8 mouse cellular contexts compared by ENCODE assay signal in the genomic region with DNA sequence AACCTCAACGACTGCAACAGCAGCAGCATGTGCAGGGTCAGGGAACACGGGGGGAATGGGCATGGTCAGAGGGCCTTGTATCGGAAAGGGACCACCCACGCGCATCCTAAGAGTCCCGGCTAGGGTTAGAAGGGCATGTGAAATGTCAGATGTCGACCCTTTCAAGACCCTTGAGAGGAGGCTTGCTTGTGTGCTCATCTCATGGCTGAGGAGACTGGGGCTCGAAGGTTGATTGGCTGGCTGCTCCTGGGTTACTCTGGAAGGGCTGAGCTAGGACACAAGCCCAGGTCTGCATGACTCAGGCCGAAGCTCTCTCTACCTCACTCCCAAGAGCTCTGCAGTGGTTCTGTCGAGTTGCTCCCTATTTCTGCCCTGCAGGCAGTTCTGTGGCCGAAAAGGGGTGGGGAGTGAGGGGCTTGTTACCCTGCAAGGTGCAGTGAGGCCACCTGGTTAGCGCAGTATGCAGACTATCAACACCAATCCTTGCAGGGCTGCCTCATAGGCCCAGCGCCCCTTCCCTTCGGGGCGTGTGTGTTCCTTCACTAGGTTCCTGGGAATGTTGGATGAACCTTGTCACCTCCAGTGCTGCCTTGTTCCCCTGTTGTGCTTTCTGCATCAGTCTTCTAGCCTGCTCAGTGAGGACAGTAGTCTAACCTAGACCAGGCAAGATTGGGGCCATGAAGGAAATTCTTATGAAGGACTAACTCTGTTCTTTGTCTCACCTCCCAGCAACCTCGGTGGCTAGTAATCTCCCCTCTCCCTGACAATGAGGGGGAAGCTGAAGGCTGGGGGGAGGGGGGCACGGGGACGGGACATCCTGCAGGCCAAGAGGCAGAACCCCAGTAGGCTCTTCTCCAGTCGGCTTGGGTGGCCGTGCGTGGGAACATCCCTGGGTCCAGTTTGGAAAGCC. TPM values are rescaled to one million over a fixed set of nuclear protein-coding genes. Genes with fewer than 3 reads are reported as not detected.
A peak's percentile ranks its signal among the peaks of the same experiment; 100 is the strongest.
DNase-seq lines count a peak whose midpoint lies in the region; ATAC-seq and TF ChIP-seq lines count a peak whose summit lies in the region.

No protein-coding gene starts in this region.

- TF ChIP-seq CTCF in forebrain, postnatal 0 days (IDR thresholded peaks at IDR 0.05; ENCODE audit: low read depth), result no peak

- intact Hi-C loops in heart, postnatal 25 days (cut with DNase I), result no loop called here

- peak overlapping the region; percentile 91 for H3K4me2 ChIP-seq in heart, embryonic 11.5 days
- H3K4me2 ChIP-seq in forebrain, postnatal 0 days (ENCODE audit: low read depth), result peak overlapping the region; percentile 74
- H3K4me2 ChIP-seq in midbrain, embryonic 11.5 days, result peak overlapping the region; percentile 90

- 0 out of 2 replicates have a peak, but pooled peaks have one; percentile 6 for ATAC-seq in heart, embryonic 11.5 days (replicated peaks; ENCODE audit: insufficient number of reproducible peaks, low FRiP score, low TSS enrichment)
- ATAC-seq in forebrain, postnatal 0 days, result no peak; the same call in 1 of the 2 replicates
- peak; percentile 75 for ATAC-seq in midbrain, embryonic 11.5 days (ENCODE audit: low FRiP score)

- peaks cover 7% of the 10 kb centered on the region; the same call in 1 of the 2 replicates for H3K27me3 ChIP-seq in heart, embryonic 11.5 days (ENCODE audit: control insufficient read depth, insufficient read depth, low read length)
- H3K27me3 ChIP-seq in forebrain, postnatal 0 days (ENCODE audit: insufficient read depth, low read length), result no peaks in the 10 kb centered on the region
- H3K27me3 ChIP-seq in midbrain, embryonic 11.5 days (ENCODE audit: control insufficient read depth, insufficient read depth, low read length), result no peaks in the 10 kb centered on the region

- H3K9ac ChIP-seq in heart, embryonic 11.5 days (ENCODE audit: low read depth, low read length), result peak overlapping the region; percentile 73
- H3K9ac ChIP-seq in forebrain, postnatal 0 days, result peak overlapping the region; percentile 68
- peak overlapping the region; percentile 73 for H3K9ac ChIP-seq in midbrain, embryonic 11.5 days (ENCODE audit: low read length)

- H3K27ac ChIP-seq in heart, embryonic 11.5 days (ENCODE audit: low read depth, low read length), result peak overlapping the region; percentile 70; the same call in 1 of the 2 replicates
- H3K27ac ChIP-seq in forebrain, postnatal 0 days (ENCODE audit: low read depth, low read length), result peak overlapping the region; percentile 73
- no peak overlapping the region for H3K27ac ChIP-seq in midbrain, embryonic 11.5 days (ENCODE audit: low read depth, low read length)

- no peaks in the 10 kb centered on the region for H3K9me3 ChIP-seq in heart, embryonic 11.5 days (replicated peaks; ENCODE audit: control insufficient read depth, low read length)
- no peaks in the 10 kb centered on the region for H3K9me3 ChIP-seq in forebrain, postnatal 0 days (ENCODE audit: low read length)
- H3K9me3 ChIP-seq in midbrain, embryonic 11.5 days (ENCODE audit: control insufficient read depth, low read length), result no peaks in the 10 kb centered on the region

- DNase-seq in heart, postnatal 25 days (ENCODE audit: low spot score), result no peak
- DNase-seq in ES-CJ7 (ENCODE audit: low read depth, low spot score), result peak; percentile 10
- no peak for DNase-seq in forebrain, postnatal 0 days
- peak; percentile 93 for DNase-seq in midbrain, embryonic 11.5 days (ENCODE audit: low spot score, missing footprints)
- no peak for DNase-seq in left cerebral cortex, adult 18-20 months (ENCODE audit: low spot score in 2 of 2)
- DNase-seq in gastrocnemius, postnatal 4 days (ENCODE audit: low spot score in 2 of 2), result no peak
- no peak for DNase-seq in layer of hippocampus, adult 9-10 months (ENCODE audit: low spot score)

- H3K4me1 ChIP-seq in heart, embryonic 11.5 days (ENCODE audit: control insufficient read depth, insufficient read depth, low read length), result peaks cover 18% of the 10 kb centered on the region
- H3K4me1 ChIP-seq in forebrain, postnatal 0 days (ENCODE audit: insufficient read depth), result peaks cover 14% of the 10 kb centered on the region
- H3K4me1 ChIP-seq in midbrain, embryonic 11.5 days (ENCODE audit: control insufficient read depth, insufficient read depth, low read length), result peaks cover 15% of the 10 kb centered on the region

- peaks cover 4% of the 10 kb centered on the region; the same call in 1 of the 2 replicates for H3K36me3 ChIP-seq in heart, embryonic 11.5 days (ENCODE audit: control insufficient read depth, insufficient read depth, low read length)
- peaks cover 14% of the 10 kb centered on the region; the same call in 1 of the 2 replicates for H3K36me3 ChIP-seq in forebrain, postnatal 0 days (ENCODE audit: insufficient read depth)
- 0 out of 2 replicates have a peak, but pooled peaks cover 2% of the 10 kb centered on the region for H3K36me3 ChIP-seq in midbrain, embryonic 11.5 days (ENCODE audit: control insufficient read depth, insufficient read depth, low read length)

- 19% methylated on average over 21 of the region's 21 CpGs for WGBS in heart, embryonic 11.5 days (ENCODE audit: insufficient replicate concordance)
- 26% methylated on average over 21 of the region's 21 CpGs for WGBS in forebrain, postnatal 0 days
- 14% methylated on average over 21 of the region's 21 CpGs for WGBS in midbrain, embryonic 11.5 days

- H3K4me3 ChIP-seq in heart, embryonic 11.5 days (ENCODE audit: low read depth, low read length), result peak overlapping the region; percentile 47
- peak overlapping the region; percentile 36 for H3K4me3 ChIP-seq in forebrain, postnatal 0 days (ENCODE audit: low read depth, low read length)
- H3K4me3 ChIP-seq in midbrain, embryonic 11.5 days (ENCODE audit: low read depth, low read length), result peak overlapping the region; percentile 37

RNA-seq across cellular contexts. Expression of gene Gm13889, which starts 18.8 kb away (rescaled TPM):
- 2.8 and 4.1 TPM in 2 replicates for polyA plus RNA-seq in heart, embryonic 11.5 days (2014; fragmentation: Nextera tagmentation; extraction: Ambion mirVana)
- total RNA-seq in heart, postnatal 25 days (2021), result 10 to 100 TPM in 1 of 2 experiments, 1 to 10 TPM in 1; 9.5 to 11.2 TPM
- total RNA-seq in forebrain, postnatal 0 days (2014; rRNA removed), result 47.5 and 72.6 TPM in 2 replicates
- polyA plus RNA-seq in forebrain, postnatal 0 days (2015; fragmentation: Nextera tagmentation; extraction: Ambion mirVana), result 29.3 and 34.2 TPM in 2 replicates
- 1.7 and 1.9 TPM in 2 replicates for polyA plus RNA-seq in midbrain, embryonic 11.5 days (2014; fragmentation: Nextera tagmentation; extraction: Ambion mirVana)
- total RNA-seq in left cerebral cortex, adult 18-20 months (2021), result 10 to 100 TPM; 54.6 to 63.1 TPM
- total RNA-seq in gastrocnemius, postnatal 4 days (2021), result 10 to 100 TPM; 29.8 to 35.1 TPM

RNA-seq across cellular contexts. Expression of gene Gm27027, which starts 20.4 kb away (rescaled TPM):
- polyA plus RNA-seq in heart, embryonic 11.5 days (2014; fragmentation: Nextera tagmentation; extraction: Ambion mirVana), result not detected in 2 replicates
- not detected for total RNA-seq in heart, postnatal 25 days (2021)
- not detected in 2 replicates for total RNA-seq in forebrain, postnatal 0 days (2014; rRNA removed)
- polyA plus RNA-seq in forebrain, postnatal 0 days (2015; fragmentation: Nextera tagmentation; extraction: Ambion mirVana), result not detected in 2 replicates
- polyA plus RNA-seq in midbrain, embryonic 11.5 days (2014; fragmentation: Nextera tagmentation; extraction: Ambion mirVana), result not detected in 2 replicates
- total RNA-seq in left cerebral cortex, adult 18-20 months (2021), result 1 to 10 TPM in 1 of 2 experiments, not detected in 1; 1.0 TPM
- total RNA-seq in gastrocnemius, postnatal 4 days (2021), result not detected

RNA-seq across cellular contexts. Expression of gene Alkbh3, which starts 34.8 kb away (rescaled TPM):
- polyA plus RNA-seq in heart, embryonic 11.5 days (2014; fragmentation: Nextera tagmentation; extraction: Ambion mirVana), result 58.6 and 59.8 TPM in 2 replicates
- 10 to 100 TPM; 56.9 to 63.9 TPM for total RNA-seq in heart, postnatal 25 days (2021)
- total RNA-seq in forebrain, postnatal 0 days (2014; rRNA removed), result 36.2 and 53.1 TPM in 2 replicates
- 46.9 and 47.3 TPM in 2 replicates for polyA plus RNA-seq in forebrain, postnatal 0 days (2015; fragmentation: Nextera tagmentation; extraction: Ambion mirVana)
- 50.8 and 51.3 TPM in 2 replicates for polyA plus RNA-seq in midbrain, embryonic 11.5 days (2014; fragmentation: Nextera tagmentation; extraction: Ambion mirVana)
- total RNA-seq in left cerebral cortex, adult 18-20 months (2021), result 10 to 100 TPM; 24.1 to 28.0 TPM
- 10 to 100 TPM; 67.6 to 70.5 TPM for total RNA-seq in gastrocnemius, postnatal 4 days (2021)

Comparison
In these comparisons a context has a peak if more than half of its experiments do, and no peak if none do; other contexts are left out.
1. DNase-seq: peak in ES-CJ7 (single experiment) and midbrain, embryonic 11.5 days (single experiment); none in heart, postnatal 25 days (single experiment), forebrain, postnatal 0 days (single experiment), left cerebral cortex, adult 18-20 months (0 of 2), gastrocnemius, postnatal 4 days (0 of 2) and layer of hippocampus, adult 9-10 months (single experiment).
2. Peak in every context shown above with its lines, with median percentiles within 50 percentile points of each other: H3K4me2 ChIP-seq, H3K4me3 ChIP-seq and H3K9ac ChIP-seq.